ENCODE assay signal across 23 mouse cellular contexts in the genomic region with DNA sequence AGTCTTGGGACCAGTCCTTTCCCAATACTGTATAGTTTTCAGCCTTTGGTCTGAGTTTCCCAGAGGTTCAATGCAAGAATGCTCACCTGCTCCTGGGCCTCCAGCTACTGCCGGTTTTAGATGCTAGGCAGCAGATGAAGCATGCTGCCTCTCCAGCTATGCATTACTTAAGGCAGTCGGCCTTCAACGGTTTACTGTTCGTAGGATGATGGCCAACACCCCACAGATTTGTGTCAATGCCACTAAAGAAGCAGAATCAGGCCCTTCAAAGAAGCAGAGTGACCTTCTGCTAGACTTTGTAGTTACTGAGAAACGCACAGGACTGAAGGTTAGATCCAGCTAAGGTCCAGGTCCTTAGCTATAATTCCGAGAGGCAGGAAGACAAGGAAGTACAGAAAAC.
A peak's percentile ranks its signal among the peaks of the same experiment; 100 is the strongest.
DNase-seq lines count a peak whose midpoint lies in the region; ATAC-seq and TF ChIP-seq lines count a peak whose summit lies in the region.
"Had no signal": no experiment of that assay in that cellular context is flagged by ENCODE, and none has a peak within 500 bp of the region (broad histone marks: within the 10 kb centered on the region; RNA-seq: fewer than 3 reads in every experiment).

No protein-coding gene starts in this region.

- no peaks in the 10 kb centered on the region for H3K36me3 ChIP-seq in kidney, embryonic 14.5 days (ENCODE audit: control insufficient read depth, insufficient read depth, low read length)
- H3K36me3 ChIP-seq: embryonic facial prominence, embryonic 10.5 days; embryonic facial prominence, embryonic 12.5 days; forebrain, embryonic 15.5 days; G1E had no signal

- H3K9me3 ChIP-seq in kidney, embryonic 14.5 days (ENCODE audit: control insufficient read depth, low read length) = no peaks in the 10 kb centered on the region
- H3K9me3 ChIP-seq: embryonic facial prominence, embryonic 10.5 days; forebrain, embryonic 13.5 days; forebrain, embryonic 15.5 days had no signal

- peak overlapping the region; percentile 96 for H3K27ac ChIP-seq in layer of hippocampus, adult 2 months
- no peak overlapping the region for H3K27ac ChIP-seq in kidney, embryonic 14.5 days (ENCODE audit: low read depth, low read length)
- H3K27ac ChIP-seq: embryonic facial prominence, embryonic 10.5 days; embryonic facial prominence, embryonic 12.5 days; forebrain, embryonic 13.5 days; forebrain, embryonic 15.5 days had no signal

- H3K4me1 ChIP-seq in kidney, embryonic 14.5 days (ENCODE audit: control insufficient read depth, insufficient read depth, low read length) = no peaks in the 10 kb centered on the region
- H3K4me1 ChIP-seq: embryonic facial prominence, embryonic 10.5 days; embryonic facial prominence, embryonic 12.5 days; forebrain, embryonic 13.5 days; forebrain, embryonic 15.5 days had no signal

- H3K9ac ChIP-seq in kidney, embryonic 14.5 days (ENCODE audit: low read depth, low read length) = no peak overlapping the region
- H3K9ac ChIP-seq: embryonic facial prominence, embryonic 12.5 days; forebrain, embryonic 13.5 days; forebrain, embryonic 15.5 days; forebrain, postnatal 0 days had no signal

- H3K27me3 ChIP-seq in kidney, embryonic 14.5 days (ENCODE audit: control insufficient read depth, insufficient read depth, low read length) = no peaks in the 10 kb centered on the region
- H3K27me3 ChIP-seq: embryonic facial prominence, embryonic 12.5 days; forebrain, embryonic 13.5 days; forebrain, embryonic 15.5 days; Patski had no signal

- no peak overlapping the region for H3K4me2 ChIP-seq in kidney, embryonic 14.5 days (replicated peaks; ENCODE audit: low read depth, low read length)
- H3K4me2 ChIP-seq: embryonic facial prominence, embryonic 12.5 days; forebrain, embryonic 13.5 days; forebrain, embryonic 15.5 days had no signal

- no peak overlapping the region for H3K4me3 ChIP-seq in layer of hippocampus, adult 2 months
- no peak overlapping the region for H3K4me3 ChIP-seq in kidney, embryonic 14.5 days (ENCODE audit: low read length)
- H3K4me3 ChIP-seq: embryonic facial prominence, embryonic 10.5 days; embryonic facial prominence, embryonic 12.5 days; forebrain, embryonic 13.5 days; forebrain, embryonic 15.5 days had no signal

- no peak for TF ChIP-seq CTCF in layer of hippocampus, adult 2 months (conservative IDR thresholded peaks at IDR 0.05)

- ATAC-seq in frontal cortex, adult (ENCODE audit: low TSS enrichment) = 0 out of 2 replicates have a peak, but pooled peaks have one; percentile 22
- ATAC-seq in kidney, embryonic 14.5 days (ENCODE audit: low FRiP score, low TSS enrichment) = no peak
- ATAC-seq in megakaryocyte progenitor cell, adult 5-6 weeks (replicated peaks; ENCODE audit: poor library complexity) = no peak
- ATAC-seq: activated CD4-positive, CD25-positive, alpha-beta regulatory T cell, adult 4 months; forebrain, embryonic 13.5 days; forebrain, embryonic 15.5 days; forebrain, postnatal 0 days; Patski had no signal

- DNase-seq in frontal cortex, adult 2 months (ENCODE audit: extremely low spot score in 1 of 2, low spot score in 1 of 2) = no peak
- no peak for DNase-seq in layer of hippocampus, adult 2 months (ENCODE audit: low spot score in 2 of 2)
- no peak for DNase-seq in layer of hippocampus, postnatal 14 days (ENCODE audit: low spot score in 2 of 2)
- DNase-seq in ES-CJ7 (ENCODE audit: low read depth, low spot score) (peak; percentile 40), R1 (ENCODE audit: low read depth, low spot score) (peak; percentile 18)
- DNase-seq: adrenal gland, postnatal 14 days; adrenal gland, postnatal 36 days; cerebellum, adult 11-12 months; cerebellum, adult 2 months; cerebellum, adult 9-10 months; cerebellum, postnatal 10 days; cerebellum, postnatal 25 days; forebrain, postnatal 0 days had no signal

- 83% methylated on average over 6 of the region's 6 CpGs for WGBS in kidney, embryonic 14.5 days

Comparison
In these comparisons a context has a peak if more than half of its experiments do, and no peak if none do; other contexts are left out.
1. DNase-seq: peak in ES-CJ7 (single experiment) and R1 (single experiment); none in frontal cortex, adult 2 months (0 of 2), layer of hippocampus, adult 2 months (0 of 2) and layer of hippocampus, postnatal 14 days (0 of 2).